In the genomic region with DNA sequence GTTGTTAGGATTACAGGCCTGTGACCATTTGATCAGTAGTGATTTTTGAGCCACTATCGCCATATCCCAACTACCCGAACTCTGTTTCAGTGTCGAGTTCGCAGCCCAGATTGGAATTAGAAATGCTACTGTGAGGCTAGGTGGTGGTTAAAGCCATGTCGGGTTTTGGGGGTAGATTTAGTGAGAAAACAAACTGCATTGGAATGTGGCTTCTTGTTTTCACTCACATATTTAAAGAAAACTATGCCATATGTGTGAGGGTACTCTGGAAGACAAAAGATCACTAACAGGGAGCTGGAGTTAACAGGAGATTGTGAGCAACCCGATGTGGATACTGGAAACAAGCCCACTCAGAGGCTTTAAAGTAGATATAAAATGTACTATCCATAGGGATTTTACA, we compare ENCODE assay signal across 8 mouse cellular contexts. TPM values are rescaled to one million over a fixed set of nuclear protein-coding genes. Genes with fewer than 3 reads are reported as not detected.
DNase-seq lines count a peak whose midpoint lies in the region; ATAC-seq and TF ChIP-seq lines count a peak whose summit lies in the region.

No protein-coding gene starts in this region.

- H3K4me2 ChIP-seq in kidney, embryonic 16.5 days (replicated peaks; ENCODE audit: low read depth, low read length) = peak overlapping the region; percentile 69
- peak overlapping the region; percentile 71 for H3K4me2 ChIP-seq in midbrain, postnatal 0 days (ENCODE audit: low read depth, low read length, poor library complexity, severe bottlenecking)

- peak overlapping the region; percentile 97 for H3K4me3 ChIP-seq in kidney, embryonic 16.5 days (ENCODE audit: low read length)
- H3K4me3 ChIP-seq in brown adipose tissue, adult 24 weeks (ENCODE audit: insufficient read depth, low read depth, low read length) = peak overlapping the region; percentile 96
- H3K4me3 ChIP-seq in midbrain, postnatal 0 days (ENCODE audit: low read depth, low read length) = peak overlapping the region; percentile 80

- H3K36me3 ChIP-seq in kidney, embryonic 16.5 days (ENCODE audit: insufficient read depth, low read length) = peaks cover 27% of the 10 kb centered on the region
- H3K36me3 ChIP-seq in midbrain, postnatal 0 days (ENCODE audit: insufficient read depth, low read length) = peaks cover 19% of the 10 kb centered on the region

- peaks cover 28% of the 10 kb centered on the region for H3K4me1 ChIP-seq in kidney, embryonic 16.5 days (ENCODE audit: insufficient read depth, low read length)
- H3K4me1 ChIP-seq in brown adipose tissue, adult 24 weeks (ENCODE audit: control insufficient read depth, insufficient read depth, insufficient read length, low read length) = no peaks in the 10 kb centered on the region
- peaks cover 10% of the 10 kb centered on the region; the same call in 1 of the 2 replicates for H3K4me1 ChIP-seq in midbrain, postnatal 0 days (ENCODE audit: insufficient read depth, low read length)

- WGBS in kidney, embryonic 16.5 days = 6% methylated on average over 6 of the region's 6 CpGs
- WGBS in midbrain, postnatal 0 days = 6% methylated on average over 6 of the region's 6 CpGs

- DNase-seq in kidney, postnatal 4 days = no peak
- DNase-seq in induced T-regulatory cell, adult 2 months (ENCODE audit: low read depth) = peak; percentile 33
- no peak for DNase-seq in midbrain, postnatal 0 days (ENCODE audit: low spot score)
- no peak for DNase-seq in frontal cortex, postnatal 10 days (ENCODE audit: low spot score in 2 of 2)
- no peak for DNase-seq in left cerebral cortex, adult 11 months (ENCODE audit: low spot score)
- DNase-seq in embryo, embryonic 10.5 days (ENCODE audit: low spot score) = no peak

- peak overlapping the region; percentile 93; the same call in 1 of the 2 replicates for H3K27ac ChIP-seq in kidney, embryonic 16.5 days (ENCODE audit: low read length)
- H3K27ac ChIP-seq in brown adipose tissue, adult 24 weeks (replicated peaks; ENCODE audit: low read depth, low read length) = 0 out of 2 replicates have a peak overlapping the region, but pooled peaks have one; percentile 0
- H3K27ac ChIP-seq in midbrain, postnatal 0 days (ENCODE audit: low read depth, low read length) = no peak overlapping the region

- no peak for ATAC-seq in kidney, embryonic 16.5 days (ENCODE audit: low FRiP score, low TSS enrichment)
- ATAC-seq in midbrain, postnatal 0 days (ENCODE audit: low FRiP score) = no peak

- peak overlapping the region; percentile 99 for H3K9ac ChIP-seq in kidney, embryonic 16.5 days (replicated peaks; ENCODE audit: low read length)
- H3K9ac ChIP-seq in midbrain, postnatal 0 days (replicated peaks; ENCODE audit: low read length, poor library complexity, severe bottlenecking) = peak overlapping the region; percentile 90

- no peaks in the 10 kb centered on the region for H3K9me3 ChIP-seq in kidney, embryonic 16.5 days (ENCODE audit: low read length)
- no peaks in the 10 kb centered on the region for H3K9me3 ChIP-seq in midbrain, postnatal 0 days (ENCODE audit: low read length)

- H3K27me3 ChIP-seq in kidney, embryonic 16.5 days (ENCODE audit: insufficient read depth, low read length) = no peaks in the 10 kb centered on the region
- H3K27me3 ChIP-seq in midbrain, postnatal 0 days (ENCODE audit: insufficient read depth, low read length) = no peaks in the 10 kb centered on the region

- TF ChIP-seq CTCF in midbrain, postnatal 0 days (IDR thresholded peaks at IDR 0.05) = no peak

RNA-seq across cellular contexts. Expression of a gene that starts 1.0 kb away (rescaled TPM):
- polyA plus RNA-seq in kidney, embryonic 16.5 days (2015; fragmentation: Nextera tagmentation; extraction: Ambion mirVana) = 26.8 and 29.4 TPM in 2 replicates
- polyA plus RNA-seq in brown adipose tissue, adult 24 weeks (2012; ENCODE audit: insufficient read depth, insufficient read length, missing spikeins) = 370 and 448 TPM in 2 replicates
- 16.4 and 16.7 TPM in 2 replicates for total RNA-seq in midbrain, postnatal 0 days (2014; rRNA removed)
- polyA plus RNA-seq in midbrain, postnatal 0 days (2015; fragmentation: Nextera tagmentation; extraction: Ambion mirVana) = 11.6 and 14.8 TPM in 2 replicates

RNA-seq across cellular contexts. Expression of a gene that starts 1.2 kb away (rescaled TPM):
- 67.1 and 80.0 TPM in 2 replicates for polyA plus RNA-seq in kidney, embryonic 16.5 days (2015; fragmentation: Nextera tagmentation; extraction: Ambion mirVana)
- polyA plus RNA-seq in brown adipose tissue, adult 24 weeks (2012; ENCODE audit: insufficient read depth, insufficient read length, missing spikeins) = 41.7 and 53.1 TPM in 2 replicates
- total RNA-seq in midbrain, postnatal 0 days (2014; rRNA removed) = 46.0 and 50.1 TPM in 2 replicates
- 45.5 and 49.1 TPM in 2 replicates for polyA plus RNA-seq in midbrain, postnatal 0 days (2015; fragmentation: Nextera tagmentation; extraction: Ambion mirVana)

RNA-seq across cellular contexts. Expression of a gene that starts 27.5 kb away (rescaled TPM):
- 29.6 and 37.0 TPM in 2 replicates for polyA plus RNA-seq in kidney, embryonic 16.5 days (2015; fragmentation: Nextera tagmentation; extraction: Ambion mirVana)
- polyA plus RNA-seq in brown adipose tissue, adult 24 weeks (2012; ENCODE audit: insufficient read depth, insufficient read length, missing spikeins) = 25.8 and 28.0 TPM in 2 replicates
- total RNA-seq in midbrain, postnatal 0 days (2014; rRNA removed) = 28.6 and 28.8 TPM in 2 replicates
- polyA plus RNA-seq in midbrain, postnatal 0 days (2015; fragmentation: Nextera tagmentation; extraction: Ambion mirVana) = 19.4 and 24.6 TPM in 2 replicates

RNA-seq across cellular contexts. Expression of a gene that starts 50.3 kb away (rescaled TPM):
- polyA plus RNA-seq in kidney, embryonic 16.5 days (2015; fragmentation: Nextera tagmentation; extraction: Ambion mirVana) = 14.5 and 19.2 TPM in 2 replicates
- polyA plus RNA-seq in brown adipose tissue, adult 24 weeks (2012; ENCODE audit: insufficient read depth, insufficient read length, missing spikeins) = 5.1 and 5.7 TPM in 2 replicates
- 17.8 and 30.6 TPM in 2 replicates for total RNA-seq in midbrain, postnatal 0 days (2014; rRNA removed)
- 8.9 and 11.2 TPM in 2 replicates for polyA plus RNA-seq in midbrain, postnatal 0 days (2015; fragmentation: Nextera tagmentation; extraction: Ambion mirVana)

Comparison
In these comparisons a context has a peak if more than half of its experiments do, and no peak if none do; other contexts are left out.
1. RNA of a gene that starts 1.0 kb away (polyA plus RNA-seq): 370 to 448 TPM in brown adipose tissue, adult 24 weeks; 26.8 to 29.4 TPM in kidney, embryonic 16.5 days and 11.6 to 14.8 TPM in midbrain, postnatal 0 days; every median in the first group is over 10 times any median in the second.
2. Peak in every context shown above with its lines, with median percentiles within 50 percentile points of each other: H3K4me3 ChIP-seq.